Mouse (Mus musculus) gastrocnemius, postnatal 10 days (tissue): ENCODE measurements around the gene 2410004P03Rik. TPM values are rescaled to one million over a fixed set of nuclear protein-coding genes. Genes with fewer than 3 reads are reported as not detected.

Experiments used
- total RNA-seq, 2 experiments: library from RNA; stranded (reverse); gene quantifications; 2 replicates each; pipeline ENCODE4 v1.2.3; 2021

Gene 2410004P03Rik
- total RNA-seq, 2 experiments from 2014 or later = not detected

Other genes starting within 250 kb of the 2410004P03Rik start
- gene Greb1, start 210.8 kb downstream of the 2410004P03Rik start, total RNA-seq = under 1 TPM; 0.59 to 0.66 TPM
- gene E2f6, start 200.8 kb downstream of the 2410004P03Rik start, total RNA-seq = 10 to 100 TPM; 57.2 to 60.9 TPM
- gene Rock2, start 116.8 kb downstream of the 2410004P03Rik start, total RNA-seq = 100 to 1,000 TPM; 102 to 115 TPM
- 1 to 10 TPM; 1.8 to 2.4 TPM for gene Pqlc3, start 11.3 kb downstream of the 2410004P03Rik start, total RNA-seq
- gene Kcnf1, start 165.2 kb upstream of the 2410004P03Rik start, total RNA-seq = 1 to 10 TPM; 2.8 to 3.1 TPM